Mouse (Mus musculus) neural tube, embryonic 11.5 days (tissue): ENCODE data around the gene Grm8. TPM values are rescaled to one million over a fixed set of nuclear protein-coding genes. Genes with fewer than 3 reads are reported as not detected.

Experiments used
- ATAC-seq: fragments of 200-750 bp; cut with Nextera tagmentation; 2 replicates; pipeline ENCODE4 v1.8.0; 2017; ENCODE audit warnings: moderate number of reproducible peaks, mild to moderate bottlenecking, moderate TSS enrichment, moderate library complexity; ENCODE audit not compliant: insufficient read depth, low FRiP score, low TSS enrichment
- DNase-seq: peaks from one replicate; pipeline ENCODE4 v3.0.0-alpha.2; 2015; ENCODE audit warnings: low spot score
- H3K27ac ChIP-seq: fragments of 300-500 bp; sonication (generic); 2 replicates; pipeline ENCODE4 v1.5.1; 2014; ENCODE audit warnings: low read depth, mild to moderate bottlenecking, low read length
- H3K27me3 ChIP-seq: fragments of 300-500 bp; sonication (generic); 2 replicates; pipeline ENCODE4 v1.6.1; 2014; ENCODE audit warnings: mild to moderate bottlenecking, low read length, mixed read lengths; ENCODE audit not compliant: control insufficient read depth, insufficient read depth
- H3K36me3 ChIP-seq: fragments of 300-500 bp; sonication (generic); 2 replicates; pipeline ENCODE4 v1.6.1; 2014; ENCODE audit warnings: mild to moderate bottlenecking, low read length, moderate library complexity, mixed read lengths; ENCODE audit not compliant: control insufficient read depth, insufficient read depth
- H3K4me1 ChIP-seq: fragments of 300-500 bp; sonication (generic); 2 replicates; pipeline ENCODE4 v1.6.1; 2014; ENCODE audit warnings: low read length, mixed read lengths; ENCODE audit not compliant: control insufficient read depth, insufficient read depth
- H3K4me2 ChIP-seq: fragments of 300-500 bp; sonication (generic); 2 replicates; pipeline ENCODE4 v1.6.1; 2014; ENCODE audit warnings: low read depth, mild to moderate bottlenecking, moderate library complexity
- H3K4me3 ChIP-seq: fragments of 300-500 bp; sonication (generic); 2 replicates; pipeline ENCODE4 v1.5.1; 2014; ENCODE audit warnings: low read depth, low read length
- H3K9ac ChIP-seq: fragments of 300-500 bp; sonication (generic); 2 replicates; pipeline ENCODE4 v1.6.1; 2014; ENCODE audit warnings: mild to moderate bottlenecking, low read length
- H3K9me3 ChIP-seq: fragments of 300-500 bp; sonication (generic); 2 replicates; pipeline ENCODE4 v1.6.1; 2016; ENCODE audit warnings: low read length; ENCODE audit not compliant: control insufficient read depth
- WGBS: fragments of 180-500 bp; shearing (Covaris S2); extraction: QIAGEN DNeasy Blood & Tissue Kit; methylation state at CpG from one replicate; pipeline ENCODE4 v1.1.7; 2014; 5-methylcytosine and 5-hydroxymethylcytosine counted together
- polyA plus RNA-seq: library from polyadenylated mRNA; unstranded; fragments of >200 nt; fragmentation: Nextera tagmentation; extraction: Ambion mirVana; gene quantifications from 2 replicates; pipeline ENCODE4 v1.2.1, GENCODE M21; 2014

Grm8 gene
- polyA plus RNA-seq = 1.1 and 1.5 TPM in 2 replicates

DNA sequence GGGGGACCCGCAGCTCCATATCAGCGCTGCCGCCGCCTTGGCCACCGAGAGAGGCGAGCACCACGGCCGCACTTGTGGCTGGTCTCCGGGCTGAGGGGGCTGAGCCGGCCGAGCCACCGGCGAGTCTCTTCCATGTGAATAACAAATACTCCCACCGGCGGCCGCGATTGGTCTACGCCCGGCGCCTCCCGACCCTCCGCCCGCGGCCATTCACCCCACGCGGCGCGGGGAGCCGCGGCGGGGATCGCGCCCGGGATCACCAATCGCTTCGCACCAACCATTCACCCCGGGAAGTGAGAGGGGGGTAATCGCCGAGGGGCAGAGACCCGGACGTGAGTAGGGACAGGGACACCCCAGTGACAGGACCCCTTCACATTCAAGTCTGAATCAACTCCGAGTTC, at the start of gene Grm8:
Gene Grm8, minus strand, starts transcription at position 178 of the 401 bp plus-strand sequence.
- ATAC-seq = peak; percentile 65
- Histone ChIP-seq H3K4me2 (peak within 1 kb of the TSS; percentile 95), H3K27ac (no peak within 1 kb of the TSS), H3K4me3 (peak within 1 kb of the TSS; percentile 49), H3K4me1 (peaks cover 6% of the 10 kb centered on the region; the same call in 1 of the 2 replicates), H3K9me3 (no peaks in the 10 kb centered on the region), H3K36me3 (no peaks in the 10 kb centered on the region), H3K27me3 (peaks cover 34% of the 10 kb centered on the region), H3K9ac (peak within 1 kb of the TSS; percentile 32; the same call in 1 of the 2 replicates)
- under 1% methylated on average over 41 of the region's 42 CpGs for WGBS
- peak; percentile 69 for DNase-seq

DNA sequence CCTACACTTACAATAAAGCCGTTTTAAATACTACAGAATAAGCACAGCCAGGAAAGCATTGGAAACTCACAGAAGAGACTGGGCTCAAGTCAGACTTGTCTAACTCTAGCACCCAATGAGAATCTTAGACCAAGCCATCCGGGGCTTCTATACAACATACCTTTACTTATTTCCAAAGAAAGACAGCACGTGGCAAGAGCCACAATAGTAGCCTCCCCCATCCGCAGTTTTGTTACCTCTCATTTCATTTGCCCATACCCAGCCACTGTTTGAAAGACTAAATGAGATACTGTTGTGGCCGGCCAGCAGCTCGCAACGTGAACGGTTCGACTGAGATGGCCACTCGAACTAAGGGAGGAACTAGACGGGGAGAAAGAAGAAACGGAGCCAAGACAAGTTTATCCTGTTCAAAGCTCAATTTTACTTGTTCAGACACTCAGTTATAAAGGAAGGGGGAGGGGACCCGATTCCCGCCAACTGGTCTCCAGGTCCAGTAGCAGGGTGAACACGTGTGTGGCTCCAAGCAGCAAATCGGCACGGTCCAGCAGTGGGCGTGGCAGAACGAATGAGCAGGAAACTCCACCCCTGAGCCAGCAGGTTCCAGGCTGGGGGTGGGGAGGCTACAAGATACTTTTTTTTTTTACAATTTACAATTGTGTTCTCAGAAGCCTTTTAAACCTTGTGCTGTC, 35.0 kb upstream of the Grm8 start:
- Histone ChIP-seq H3K27ac (no peak overlapping the region), H3K9me3 (no peaks in the 10 kb centered on the region), H3K4me3 (no peak overlapping the region), H3K9ac (no peak overlapping the region), H3K36me3 (no peaks in the 10 kb centered on the region), H3K4me2 (no peak overlapping the region), H3K4me1 (no peaks in the 10 kb centered on the region), H3K27me3 (no peaks in the 10 kb centered on the region)
- no peak for DNase-seq
- WGBS = 76% methylated on average over 19 of the region's 19 CpGs
- no peak for ATAC-seq

DNA sequence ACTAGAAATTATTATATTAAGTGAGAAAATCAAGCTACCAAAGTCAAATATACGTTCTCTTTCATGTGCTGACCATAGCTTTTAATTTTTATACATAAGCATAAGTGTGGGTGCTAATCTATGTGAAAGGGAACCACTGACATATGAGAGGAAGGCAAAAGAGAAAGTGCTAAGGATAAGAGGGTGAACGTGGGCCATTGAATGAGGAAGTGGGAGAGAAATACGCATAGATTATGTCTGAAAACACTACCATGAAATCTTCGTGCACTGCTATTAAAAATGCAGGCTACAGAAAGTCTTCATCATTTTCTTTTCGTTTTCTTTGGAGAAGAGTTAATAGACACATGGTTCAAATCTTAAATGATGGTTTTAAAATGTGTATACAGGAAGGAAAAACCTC, 25.4 kb upstream of the Grm8 start:
- no peaks in the 10 kb centered on the region for H3K27me3 ChIP-seq
- ATAC-seq = no peak
- H3K4me3 ChIP-seq = no peak overlapping the region
- no peak overlapping the region for H3K27ac ChIP-seq
- no peak overlapping the region for H3K9ac ChIP-seq
- 78% methylated on average over 5 of the region's 5 CpGs for WGBS
- no peaks in the 10 kb centered on the region for H3K4me1 ChIP-seq
- DNase-seq = no peak
- H3K9me3 ChIP-seq = no peaks in the 10 kb centered on the region
- no peak overlapping the region for H3K4me2 ChIP-seq
- no peaks in the 10 kb centered on the region for H3K36me3 ChIP-seq

DNA sequence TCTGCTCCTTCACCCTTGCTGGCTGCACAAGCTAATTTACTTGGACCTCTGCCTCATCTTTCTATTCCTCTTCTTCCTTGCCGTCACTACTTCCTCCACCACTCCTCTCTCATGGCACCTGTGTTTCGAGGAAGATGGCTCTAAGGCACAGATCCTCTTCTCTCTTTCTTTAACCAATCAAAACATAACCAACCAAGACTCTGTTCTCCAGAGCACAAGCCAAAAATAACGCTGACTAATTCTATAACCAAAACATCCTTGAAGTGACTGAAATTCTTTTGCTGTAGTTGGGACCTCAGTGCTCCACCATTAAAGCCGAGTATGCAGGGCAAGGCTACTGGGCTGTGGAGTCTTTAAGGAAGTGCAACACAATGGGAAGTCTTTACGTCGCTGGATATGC, 11.5 kb upstream of the Grm8 start:
- H3K4me3 ChIP-seq = no peak overlapping the region
- WGBS = 77% methylated on average over 6 of the region's 6 CpGs
- ATAC-seq = no peak
- H3K4me1 ChIP-seq = no peaks in the 10 kb centered on the region
- H3K27me3 ChIP-seq = no peaks in the 10 kb centered on the region
- H3K9me3 ChIP-seq = no peaks in the 10 kb centered on the region
- no peak for DNase-seq
- H3K27ac ChIP-seq = no peak overlapping the region
- no peaks in the 10 kb centered on the region for H3K36me3 ChIP-seq
- no peak overlapping the region for H3K4me2 ChIP-seq
- no peak overlapping the region for H3K9ac ChIP-seq

DNA sequence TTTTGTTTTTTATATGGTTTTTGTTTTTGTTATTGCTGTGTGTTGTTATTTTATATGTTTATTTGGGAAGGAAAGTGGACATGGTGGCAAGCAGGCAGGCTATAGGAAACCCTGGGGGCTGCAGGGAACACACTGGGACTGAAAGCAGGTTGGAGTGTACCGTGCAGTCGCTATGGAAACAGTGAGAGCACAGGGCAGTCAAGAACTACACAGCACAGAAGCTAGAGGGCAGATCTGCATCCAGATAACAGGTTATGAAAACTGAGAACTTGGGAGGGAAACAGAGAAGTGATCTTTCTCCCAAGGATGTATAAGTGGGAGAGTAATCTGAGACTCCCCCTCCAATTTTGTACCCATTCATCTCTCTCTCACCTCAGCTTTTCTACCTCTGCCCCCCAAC, 7.4 kb upstream of the Grm8 start:
- H3K4me1 ChIP-seq = no peaks in the 10 kb centered on the region
- H3K36me3 ChIP-seq = no peaks in the 10 kb centered on the region
- no peak for ATAC-seq
- no peak overlapping the region for H3K4me3 ChIP-seq
- 13% methylated on average over 2 of the region's 2 CpGs for WGBS
- no peaks in the 10 kb centered on the region for H3K27me3 ChIP-seq
- H3K27ac ChIP-seq = no peak overlapping the region
- no peak for DNase-seq
- H3K9ac ChIP-seq = no peak overlapping the region
- no peak overlapping the region for H3K4me2 ChIP-seq
- H3K9me3 ChIP-seq = no peaks in the 10 kb centered on the region

DNA sequence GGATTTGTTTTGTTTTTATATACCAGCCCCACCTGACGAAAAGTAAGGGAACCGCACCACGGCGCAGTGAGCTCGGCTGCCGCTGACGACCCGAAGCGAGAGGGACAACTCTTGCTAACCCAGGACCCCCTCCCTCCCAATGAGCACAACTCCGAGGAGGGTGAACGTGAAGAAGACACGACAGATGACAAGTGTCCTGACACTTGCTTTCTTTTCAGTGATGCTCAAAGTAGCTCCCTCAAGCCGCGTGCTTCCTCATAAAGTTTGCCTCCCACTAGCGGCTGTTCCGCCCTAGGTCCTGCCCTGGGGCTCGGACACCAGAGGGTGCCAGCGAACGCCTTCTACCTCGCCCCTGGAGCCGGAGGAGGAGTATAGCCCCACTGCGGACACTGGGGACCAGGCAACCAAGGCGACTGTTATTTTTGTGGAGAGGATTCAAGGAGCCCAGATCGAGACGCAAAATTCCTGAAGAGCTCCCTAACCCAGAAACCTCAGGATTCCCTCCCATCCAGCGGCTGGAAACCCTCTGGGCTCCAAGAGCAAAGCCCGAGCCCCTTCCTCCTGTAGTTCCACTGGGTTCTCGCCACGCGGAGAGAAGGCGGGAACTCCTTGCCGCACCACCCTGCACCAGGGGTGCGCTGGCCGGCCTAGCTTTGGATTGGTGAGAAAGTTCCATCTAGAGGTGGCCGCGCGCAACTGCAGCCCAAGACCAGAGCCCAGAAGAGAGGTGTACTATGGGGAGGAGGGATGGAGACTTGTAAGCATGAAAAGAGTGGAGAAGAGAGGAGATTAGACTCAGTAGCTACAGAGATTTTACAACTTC, 644 bp upstream of the Grm8 start:
- under 1% methylated on average over 37 of the region's 37 CpGs for WGBS
- peak overlapping the region; percentile 95 for H3K4me2 ChIP-seq
- no peak overlapping the region for H3K27ac ChIP-seq

DNA sequence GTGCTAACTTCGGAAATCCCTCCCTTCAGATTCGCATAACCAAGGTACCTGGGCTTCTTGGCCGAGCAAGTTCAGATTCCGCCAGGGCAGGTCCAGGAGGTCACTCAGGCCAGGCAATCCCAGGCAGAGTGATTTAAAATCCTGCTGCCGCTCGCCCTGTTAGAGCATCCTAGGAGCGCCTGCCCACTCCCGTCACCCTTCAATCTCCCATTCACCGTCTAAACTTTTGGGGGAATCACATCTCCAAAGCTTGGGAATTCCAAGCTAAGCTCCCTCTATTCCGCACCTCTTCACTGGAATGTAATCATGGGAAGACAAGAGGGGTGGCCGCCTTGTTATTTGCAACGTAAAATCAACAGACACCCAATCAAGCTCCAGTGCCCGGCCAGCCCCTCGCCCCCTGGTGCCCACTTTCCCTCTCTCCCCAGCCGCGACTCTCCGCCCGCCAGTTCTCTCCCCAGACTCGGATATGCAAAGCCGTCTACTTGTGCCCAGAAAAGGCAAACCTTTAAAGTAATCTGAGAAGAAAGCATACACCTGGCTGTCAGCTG, 652 bp downstream of the Grm8 start:
- Histone ChIP-seq H3K9me3 (no peaks in the 10 kb centered on the region), H3K27me3 (peaks cover 34% of the 10 kb centered on the region), H3K4me3 (peak overlapping the region; percentile 49), H3K27ac (no peak overlapping the region), H3K9ac (no peak overlapping the region; the same call in 1 of the 2 replicates), H3K36me3 (no peaks in the 10 kb centered on the region), H3K4me2 (peak overlapping the region; percentile 95), H3K4me1 (peaks cover 6% of the 10 kb centered on the region; the same call in 1 of the 2 replicates)
- ATAC-seq (peak; percentile 5; the same call in 1 of the 2 replicates), DNase-seq (peak; percentile 51)
- under 1% methylated on average over 20 of the region's 20 CpGs for WGBS

More for the DNA sequence above, 644 bp upstream of the Grm8 start:
- H3K36me3 ChIP-seq = no peaks in the 10 kb centered on the region
- H3K9me3 ChIP-seq = no peaks in the 10 kb centered on the region
- H3K4me1 ChIP-seq = peaks cover 6% of the 10 kb centered on the region; the same call in 1 of the 2 replicates
- peak overlapping the region; percentile 14; the same call in 1 of the 2 replicates for H3K9ac ChIP-seq
- DNase-seq (peak; percentile 92), ATAC-seq (peak; percentile 90)
- H3K27me3 ChIP-seq = peaks cover 34% of the 10 kb centered on the region
- H3K4me3 ChIP-seq = peak overlapping the region; percentile 49

DNA sequence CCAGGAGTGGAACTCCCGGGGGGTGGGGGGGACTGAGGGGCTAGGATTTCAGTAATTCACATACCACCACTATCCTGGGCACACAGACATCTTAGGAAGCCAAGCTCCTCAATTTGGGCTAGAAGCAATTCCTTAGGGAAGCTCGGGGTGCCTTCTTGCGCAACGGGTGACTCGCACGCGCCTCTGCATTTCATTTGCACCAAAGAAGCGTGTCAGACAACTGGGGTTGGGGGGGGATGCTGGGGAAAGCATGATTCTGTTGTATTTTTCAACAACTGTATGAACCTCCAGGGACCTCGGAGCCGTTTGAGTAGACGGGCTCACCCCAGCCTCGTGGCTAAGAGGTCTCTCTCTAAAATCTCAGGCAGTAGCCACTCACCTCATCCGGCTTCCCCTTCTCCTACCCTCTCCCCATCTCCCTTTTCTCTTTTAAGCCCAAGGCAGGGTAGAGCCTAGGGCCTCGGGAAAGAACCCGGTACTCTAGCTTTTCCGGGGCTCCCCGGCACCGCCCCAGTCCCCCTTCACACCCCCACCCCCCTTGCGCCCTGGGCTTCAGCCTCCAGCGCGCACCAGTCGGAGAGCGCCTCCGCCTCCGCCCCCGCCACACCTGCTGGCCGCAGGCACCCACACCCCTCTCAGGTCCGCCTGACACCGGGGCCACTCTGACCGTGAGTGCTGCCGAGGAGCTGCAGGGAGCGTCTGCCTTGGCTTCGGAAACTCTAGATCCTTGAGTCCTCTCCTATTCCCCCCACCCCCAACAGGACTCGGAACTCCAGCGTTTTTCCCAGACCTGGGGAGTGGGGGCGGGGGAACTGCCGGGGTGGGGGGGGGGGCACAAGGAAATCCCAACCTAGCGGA, 1.5 kb downstream of the Grm8 start:
- no peaks in the 10 kb centered on the region for H3K36me3 ChIP-seq
- peak overlapping the region; percentile 95 for H3K4me2 ChIP-seq
- under 1% methylated on average over 30 of the region's 38 CpGs for WGBS
- DNase-seq (peak; percentile 27), ATAC-seq (no peak)
- H3K9ac ChIP-seq = peak overlapping the region; percentile 32
- H3K27me3 ChIP-seq = peaks cover 34% of the 10 kb centered on the region
- no peak overlapping the region for H3K27ac ChIP-seq
- H3K4me1 ChIP-seq = peaks cover 6% of the 10 kb centered on the region; the same call in 1 of the 2 replicates
- H3K9me3 ChIP-seq = no peaks in the 10 kb centered on the region
- peak overlapping the region; percentile 49 for H3K4me3 ChIP-seq
